Mouse (Mus musculus) heart, adult 2 months (tissue): ENCODE measurements at regions not wholly inside any gene's neighbourhood (a gene's known extent, or its start where the extent isn't known, plus 50 kb on each side); places are given as distances from the start of the nearest gene placed in this dataset.

Experiments
- CTCF ChIP-seq: fragments of 200-600 bp; IDR thresholded peaks from 2 replicates; pipeline ENCODE4 v1.8.1; 2022; ENCODE audit warnings: antibody characterized with exemption, mild to moderate bottlenecking, moderate library complexity
- POLR2A ChIP-seq: fragments of 200-500 bp; IDR thresholded peaks from 2 replicates; pipeline ENCODE4 v1.6.1; 2011; ENCODE audit warnings: mild to moderate bottlenecking, low read depth, low read length, control low read depth; ENCODE audit not compliant: insufficient read depth

DNA sequence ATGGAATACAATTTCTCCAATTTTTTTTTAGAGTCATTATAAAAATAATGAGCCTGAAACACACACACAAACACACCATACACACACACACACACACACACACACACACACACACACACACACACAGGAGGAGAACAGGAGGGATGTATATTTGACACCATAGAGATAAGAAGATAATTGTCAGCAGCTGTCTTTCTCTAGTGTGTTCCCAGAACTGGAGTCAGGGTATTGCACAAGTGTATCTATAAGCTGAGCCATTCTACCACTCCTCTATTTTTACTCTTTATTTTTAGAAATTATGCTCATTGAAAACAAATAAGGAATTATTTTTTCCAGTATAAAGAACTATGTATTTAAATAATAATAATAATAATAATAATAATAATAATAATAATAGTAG, 407.6 kb upstream of the Zic4 start:
- TF ChIP-seq CTCF (no peak), POLR2A (no peak)
